Mouse (Mus musculus): Measurements from ENCODE around the gene Mthfr. TPM values are rescaled to one million over a fixed set of nuclear protein-coding genes. Genes with fewer than 3 reads are reported as not detected.
A peak's percentile ranks its signal among the peaks of the same experiment; 100 is the strongest.

Mthfr gene
- total and polyA plus RNA-seq, 2 experiments, result 4.1 to 11.8 TPM

- 78% methylated on average over 3 of the region's 3 CpGs for WGBS
- H3K36me3 ChIP-seq (ENCODE audit: control insufficient read depth, insufficient read depth, low read length), result no peaks in the 10 kb centered on the region
- no peak overlapping the region for H3K4me3 ChIP-seq (ENCODE audit: insufficient read depth, low read depth, low read length)
- H3K9ac ChIP-seq (ENCODE audit: low read depth, low read length), result no peak overlapping the region
- no peaks in the 10 kb centered on the region for H3K4me1 ChIP-seq (ENCODE audit: control insufficient read depth, insufficient read depth, low read length)
- TF ChIP-seq CTCF (IDR thresholded peaks at IDR 0.05; ENCODE audit: low read depth, low read length), result no peak
- TF ChIP-seq POLR2A (IDR thresholded peaks at IDR 0.05; ENCODE audit: extremely low read depth, insufficient read depth, low read length), result no peak
- DNase-seq (ENCODE audit: extremely low read depth, low read depth, low spot score), result no peak
- no peaks in the 10 kb centered on the region for H3K79me2 ChIP-seq (ENCODE audit: control insufficient read depth, insufficient read depth, low read length)
- H3K27ac ChIP-seq (replicated peaks; ENCODE audit: insufficient read depth, low read depth, low read length), result no peak overlapping the region
- H3K27me3 ChIP-seq (ENCODE audit: control insufficient read depth, insufficient read depth, low read length), result peaks cover 3% of the 10 kb centered on the region; the same call in 1 of the 2 replicates
Measured at GRCm38 (mm10) chr4:148098666-148099065, 59.8 kb downstream of the Mthfr start.

GRCm38 (mm10) chr4:148101801-148102527 is 63.1 kb downstream of the Mthfr start:
- WGBS, result 19% methylated on average over 29 of the region's 29 CpGs
- Histone ChIP-seq H3K4me3 (ENCODE audit: insufficient read depth, low read depth, low read length) (peak overlapping the region; percentile 53; the same call in 1 of the 2 replicates), H3K9ac (ENCODE audit: low read depth, low read length) (peak overlapping the region; percentile 38)

GRCm38 (mm10) chr4:148104146-148104545 is 65.3 kb downstream of the Mthfr start:
- no peak overlapping the region for H3K9ac ChIP-seq (ENCODE audit: low read depth, low read length)
- no peaks in the 10 kb centered on the region for H3K4me1 ChIP-seq (ENCODE audit: control insufficient read depth, insufficient read depth, low read length)
- no peaks in the 10 kb centered on the region for H3K36me3 ChIP-seq (ENCODE audit: control insufficient read depth, insufficient read depth, low read length)
- 100% methylated on average over 3 of the region's 3 CpGs for WGBS
- TF ChIP-seq POLR2A (IDR thresholded peaks at IDR 0.05; ENCODE audit: extremely low read depth, insufficient read depth, low read length) (no peak), CTCF (IDR thresholded peaks at IDR 0.05; ENCODE audit: low read depth, low read length) (no peak)
- H3K27me3 ChIP-seq (ENCODE audit: control insufficient read depth, insufficient read depth, low read length), result peaks cover 3% of the 10 kb centered on the region; the same call in 1 of the 2 replicates
- no peaks in the 10 kb centered on the region for H3K79me2 ChIP-seq (ENCODE audit: control insufficient read depth, insufficient read depth, low read length)
- no peak for DNase-seq (ENCODE audit: extremely low read depth, low read depth, low spot score)
- H3K27ac ChIP-seq (replicated peaks; ENCODE audit: insufficient read depth, low read depth, low read length), result no peak overlapping the region
- H3K4me3 ChIP-seq (ENCODE audit: insufficient read depth, low read depth, low read length), result no peak overlapping the region

More at GRCm38 (mm10) chr4:148101801-148102527, 63.1 kb downstream of the Mthfr start:
- Histone ChIP-seq H3K27ac (replicated peaks; ENCODE audit: insufficient read depth, low read depth, low read length) (no peak overlapping the region), H3K79me2 (ENCODE audit: control insufficient read depth, insufficient read depth, low read length) (no peaks in the 10 kb centered on the region), H3K4me1 (ENCODE audit: control insufficient read depth, insufficient read depth, low read length) (no peaks in the 10 kb centered on the region), H3K27me3 (ENCODE audit: control insufficient read depth, insufficient read depth, low read length) (peaks cover 3% of the 10 kb centered on the region; the same call in 1 of the 2 replicates), H3K36me3 (ENCODE audit: control insufficient read depth, insufficient read depth, low read length) (no peaks in the 10 kb centered on the region)
- TF ChIP-seq CTCF (IDR thresholded peaks at IDR 0.05; ENCODE audit: low read depth, low read length) (peak; percentile 57), POLR2A (IDR thresholded peaks at IDR 0.05; ENCODE audit: extremely low read depth, insufficient read depth, low read length) (no peak)
- DNase-seq (ENCODE audit: extremely low read depth, low read depth, low spot score), result no peak

- no peaks in the 10 kb centered on the region for H3K4me1 ChIP-seq (ENCODE audit: control insufficient read depth, insufficient read depth, low read length)
- no peaks in the 10 kb centered on the region for H3K27me3 ChIP-seq (ENCODE audit: control insufficient read depth, insufficient read depth, low read length)
- no peak overlapping the region for H3K4me3 ChIP-seq (ENCODE audit: insufficient read depth, low read depth, low read length)
- no peak for TF ChIP-seq POLR2A (IDR thresholded peaks at IDR 0.05; ENCODE audit: extremely low read depth, insufficient read depth, low read length)
- no peak for TF ChIP-seq CTCF (IDR thresholded peaks at IDR 0.05; ENCODE audit: low read depth, low read length)
- WGBS, result 66% methylated on average over 22 of the region's 22 CpGs
- DNase-seq (ENCODE audit: extremely low read depth, low read depth, low spot score), result no peak
- H3K79me2 ChIP-seq (ENCODE audit: control insufficient read depth, insufficient read depth, low read length), result no peaks in the 10 kb centered on the region
- no peak overlapping the region for H3K9ac ChIP-seq (ENCODE audit: low read depth, low read length)
- H3K27ac ChIP-seq (replicated peaks; ENCODE audit: insufficient read depth, low read depth, low read length), result no peak overlapping the region
- no peaks in the 10 kb centered on the region for H3K36me3 ChIP-seq (ENCODE audit: control insufficient read depth, insufficient read depth, low read length)
Measured at GRCm38 (mm10) chr4:148107621-148108291, 68.9 kb downstream of the Mthfr start.

GRCm38 (mm10) chr4:148108565-148109100 is 69.8 kb downstream of the Mthfr start:
- Histone ChIP-seq H3K9ac (ENCODE audit: low read depth, low read length) (no peak overlapping the region), H3K27ac (replicated peaks; ENCODE audit: insufficient read depth, low read depth, low read length) (no peak overlapping the region), H3K79me2 (ENCODE audit: control insufficient read depth, insufficient read depth, low read length) (no peaks in the 10 kb centered on the region), H3K36me3 (ENCODE audit: control insufficient read depth, insufficient read depth, low read length) (no peaks in the 10 kb centered on the region), H3K4me3 (ENCODE audit: insufficient read depth, low read depth, low read length) (no peak overlapping the region), H3K27me3 (ENCODE audit: control insufficient read depth, insufficient read depth, low read length) (no peaks in the 10 kb centered on the region), H3K4me1 (ENCODE audit: control insufficient read depth, insufficient read depth, low read length) (no peaks in the 10 kb centered on the region)
- TF ChIP-seq POLR2A (IDR thresholded peaks at IDR 0.05; ENCODE audit: extremely low read depth, insufficient read depth, low read length) (no peak), CTCF (IDR thresholded peaks at IDR 0.05; ENCODE audit: low read depth, low read length) (no peak)
- no peak for DNase-seq (ENCODE audit: extremely low read depth, low read depth, low spot score)
- 51% methylated on average over 7 of the region's 7 CpGs for WGBS

Other genes starting within 250 kb of the Mthfr start
- gene Zfp984, start 229.3 kb upstream of the Mthfr start, total RNA-seq (2014; rRNA removed), result 1.6 and 2.6 TPM in 2 replicates
- gene Zfp984, start 229.3 kb upstream of the Mthfr start, polyA plus RNA-seq (2012; rRNA removed), result 0.05 and 0.20 TPM in 2 replicates
- 3.8 and 4.9 TPM in 2 replicates for gene Zfp933, start 190.7 kb upstream of the Mthfr start, total RNA-seq (2014; rRNA removed)
- gene Zfp933, start 190.7 kb upstream of the Mthfr start, polyA plus RNA-seq (2012; rRNA removed), result 0.56 and 0.61 TPM in 2 replicates
- 11.4 and 12.1 TPM in 2 replicates for gene Miip, start 170.3 kb upstream of the Mthfr start, total RNA-seq (2014; rRNA removed)
- 28.4 and 44.3 TPM in 2 replicates for gene Miip, start 170.3 kb upstream of the Mthfr start, polyA plus RNA-seq (2012; rRNA removed)
- 3.0 and 3.5 TPM in 2 replicates for gene Fv1, start 170.1 kb upstream of the Mthfr start, total RNA-seq (2014; rRNA removed)
- gene Fv1, start 170.1 kb upstream of the Mthfr start, polyA plus RNA-seq (2012; rRNA removed), result 0.57 and 0.61 TPM in 2 replicates
- 36.6 and 37.7 TPM in 2 replicates for gene Mfn2, start 134.4 kb upstream of the Mthfr start, total RNA-seq (2014; rRNA removed)
- gene Mfn2, start 134.4 kb upstream of the Mthfr start, polyA plus RNA-seq (2012; rRNA removed), result 49.4 and 50.3 TPM in 2 replicates
- gene Plod1, start 102.3 kb upstream of the Mthfr start, total RNA-seq (2014; rRNA removed), result 24.5 and 27.3 TPM in 2 replicates
- gene Plod1, start 102.3 kb upstream of the Mthfr start, polyA plus RNA-seq (2012; rRNA removed), result 32.9 and 38.3 TPM in 2 replicates
- 13.5 and 16.8 TPM in 2 replicates for gene 2510039O18Rik, start 98.2 kb upstream of the Mthfr start, total RNA-seq (2014; rRNA removed)
- 36.6 and 40.1 TPM in 2 replicates for gene 2510039O18Rik, start 98.2 kb upstream of the Mthfr start, polyA plus RNA-seq (2012; rRNA removed)
- not detected in 2 replicates for gene Nppb, start 53.3 kb upstream of the Mthfr start, total RNA-seq (2014; rRNA removed)
- gene Nppb, start 53.3 kb upstream of the Mthfr start, polyA plus RNA-seq (2012; rRNA removed), result not detected in 2 replicates
- gene Nppa, start 38.4 kb upstream of the Mthfr start, total RNA-seq (2014; rRNA removed), result not detected in 2 replicates
- not detected in 2 replicates for gene Nppa, start 38.4 kb upstream of the Mthfr start, polyA plus RNA-seq (2012; rRNA removed)
- gene Clcn6, start 256 bp upstream of the Mthfr start, total RNA-seq (2014; rRNA removed), result 1.8 and 2.8 TPM in 2 replicates
- 2.0 and 5.3 TPM in 2 replicates for gene Clcn6, start 256 bp upstream of the Mthfr start, polyA plus RNA-seq (2012; rRNA removed)
- 2.1 and 2.4 TPM in 2 replicates for gene Agtrap, start 49.0 kb downstream of the Mthfr start, total RNA-seq (2014; rRNA removed)
- 3.7 TPM in 2 replicates for gene Agtrap, start 49.0 kb downstream of the Mthfr start, polyA plus RNA-seq (2012; rRNA removed)
- 8.1 and 8.9 TPM in 2 replicates for gene Mad2l2, start 91.3 kb downstream of the Mthfr start, total RNA-seq (2014; rRNA removed)
- gene Mad2l2, start 91.3 kb downstream of the Mthfr start, polyA plus RNA-seq (2012; rRNA removed), result 49.6 and 58.5 TPM in 2 replicates
- not detected in 2 replicates for gene Draxin, start 91.6 kb downstream of the Mthfr start, total RNA-seq (2014; rRNA removed)
- gene Draxin, start 91.6 kb downstream of the Mthfr start, polyA plus RNA-seq (2012; rRNA removed), result not detected in 2 replicates
- gene Fbxo6, start 113.1 kb downstream of the Mthfr start, total RNA-seq (2014; rRNA removed), result 35.0 and 38.7 TPM in 2 replicates
- gene Fbxo6, start 113.1 kb downstream of the Mthfr start, polyA plus RNA-seq (2012; rRNA removed), result 91.9 and 97.2 TPM in 2 replicates
- 1.9 and 2.7 TPM in 2 replicates for gene Fbxo44, start 121.4 kb downstream of the Mthfr start, total RNA-seq (2014; rRNA removed)
- 2.2 and 3.4 TPM in 2 replicates for gene Fbxo44, start 121.4 kb downstream of the Mthfr start, polyA plus RNA-seq (2012; rRNA removed)
- gene Fbxo2, start 121.5 kb downstream of the Mthfr start, total RNA-seq (2014; rRNA removed), result 0.18 TPM in 1 of 2 replicates, not detected in the other
- gene Fbxo2, start 121.5 kb downstream of the Mthfr start, polyA plus RNA-seq (2012; rRNA removed), result 0.14 and 0.23 TPM in 2 replicates
- gene Disp3, start 248.9 kb downstream of the Mthfr start, total RNA-seq (2014; rRNA removed), result not detected in 2 replicates
- gene Disp3, start 248.9 kb downstream of the Mthfr start, polyA plus RNA-seq (2012; rRNA removed), result not detected in 2 replicates